Mouse (Mus musculus) liver, postnatal 0 days (tissue): ENCODE data around the gene Sdhb. TPM values are rescaled to one million over a fixed set of nuclear protein-coding genes. Genes with fewer than 3 reads are reported as not detected.

Experiments used
- ATAC-seq: fragments of 200-750 bp; cut with Nextera tagmentation; 2 replicates; pipeline ENCODE4 v1.8.0; 2017; ENCODE audit warnings: mild to moderate bottlenecking, moderate library complexity
- DNase-seq: peaks from one replicate; pipeline ENCODE4 v3.0.0-alpha.2; 2016
- H3K27ac ChIP-seq: fragments of 300-500 bp; sonication (generic); 2 replicates; pipeline ENCODE4 v1.5.1; 2014; ENCODE audit warnings: antibody characterized with exemption, moderate library complexity, mild to moderate bottlenecking, low read depth
- H3K27me3 ChIP-seq: fragments of 300-500 bp; sonication (generic); 2 replicates; pipeline ENCODE4 v1.6.1; 2014; ENCODE audit warnings: low read length, control low read depth, mixed read lengths; ENCODE audit not compliant: insufficient read depth
- H3K36me3 ChIP-seq: fragments of 300-500 bp; sonication (generic); replicated peaks from 2 replicates; pipeline ENCODE4 v1.6.1; 2014; ENCODE audit warnings: mild to moderate bottlenecking, control low read depth, low read length, moderate library complexity, mixed read lengths; ENCODE audit not compliant: insufficient read depth
- H3K4me1 ChIP-seq: fragments of 300-500 bp; sonication (generic); 2 replicates; pipeline ENCODE4 v1.6.1; 2014; ENCODE audit warnings: antibody characterized with exemption, mild to moderate bottlenecking, control low read depth; ENCODE audit not compliant: insufficient read depth
- H3K4me2 ChIP-seq: fragments of 300-500 bp; sonication (generic); 2 replicates; pipeline ENCODE4 v1.6.1; 2014; ENCODE audit warnings: low read depth, mild to moderate bottlenecking, low read length, moderate library complexity, mixed read lengths
- H3K4me3 ChIP-seq: fragments of 300-500 bp; sonication (generic); 2 replicates; pipeline ENCODE4 v1.5.1; 2014; ENCODE audit warnings: low read depth, low read length
- H3K9ac ChIP-seq: fragments of 300-500 bp; sonication (generic); replicated peaks from 2 replicates; pipeline ENCODE4 v1.6.1; 2014; ENCODE audit warnings: mild to moderate bottlenecking, moderate library complexity
- H3K9me3 ChIP-seq: fragments of 300-500 bp; sonication (generic); 2 replicates; pipeline ENCODE4 v1.6.1; 2016; ENCODE audit warnings: mild to moderate bottlenecking, control low read depth, low read length, mixed read lengths
- CTCF ChIP-seq: sonication (generic); IDR thresholded peaks from 2 replicates; pipeline ENCODE4 v1.5.1; 2016; ENCODE audit warnings: antibody characterized with exemption, low read depth
- EP300 ChIP-seq: IDR thresholded peaks from 2 replicates; pipeline ENCODE4 v1.6.1; 2016; ENCODE audit warnings: antibody characterized with exemption, low read depth, mild to moderate bottlenecking
- WGBS: fragments of 180-500 bp; shearing (Covaris S2); extraction: QIAGEN DNeasy Blood & Tissue Kit; methylation state at CpG from one replicate; pipeline ENCODE4 v1.1.7; 2014; ENCODE audit not compliant: insufficient replicate concordance; 5-methylcytosine and 5-hydroxymethylcytosine counted together
- polyA plus RNA-seq: library from polyadenylated mRNA; unstranded; fragments of >200 nt; fragmentation: Nextera tagmentation; extraction: Ambion mirVana; gene quantifications from 2 replicates; pipeline ENCODE4 v1.2.1, GENCODE M21; 2015

The Sdhb gene
- polyA plus RNA-seq, 1 experiment from 2014 or later = 312 TPM

DNA sequence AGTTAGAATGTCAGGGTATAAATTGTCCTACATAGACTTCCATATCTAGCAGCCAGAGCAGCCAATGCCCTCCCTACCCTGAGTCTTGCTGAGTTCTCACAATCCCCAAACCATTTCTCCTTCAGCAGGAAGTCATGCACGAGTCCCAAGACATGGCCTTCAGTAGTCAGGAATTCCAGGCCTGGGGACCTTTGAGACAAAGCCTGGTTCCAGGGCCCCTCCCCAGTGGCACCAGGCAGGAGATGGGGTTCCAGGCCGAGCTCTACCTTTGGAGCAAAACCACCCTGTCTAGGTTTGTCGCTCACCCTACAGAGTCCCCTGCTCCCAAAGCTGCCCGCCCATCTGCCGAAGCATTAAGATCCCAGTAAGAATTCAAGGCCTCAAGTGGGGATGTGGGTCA, 44.7 kb upstream of the Sdhb start:
- Histone ChIP-seq H3K27me3 (no peaks in the 10 kb centered on the region), H3K9me3 (no peaks in the 10 kb centered on the region), H3K9ac (no peak overlapping the region), H3K4me2 (no peak overlapping the region), H3K27ac (no peak overlapping the region), H3K36me3 (no peaks in the 10 kb centered on the region), H3K4me1 (peaks cover 4% of the 10 kb centered on the region; the same call in 1 of the 2 replicates), H3K4me3 (no peak overlapping the region)
- DNase-seq = no peak
- no peak for ATAC-seq
- TF ChIP-seq EP300 = no peak
- TF ChIP-seq CTCF = no peak
- 77% methylated on average over 5 of the region's 5 CpGs for WGBS

DNA sequence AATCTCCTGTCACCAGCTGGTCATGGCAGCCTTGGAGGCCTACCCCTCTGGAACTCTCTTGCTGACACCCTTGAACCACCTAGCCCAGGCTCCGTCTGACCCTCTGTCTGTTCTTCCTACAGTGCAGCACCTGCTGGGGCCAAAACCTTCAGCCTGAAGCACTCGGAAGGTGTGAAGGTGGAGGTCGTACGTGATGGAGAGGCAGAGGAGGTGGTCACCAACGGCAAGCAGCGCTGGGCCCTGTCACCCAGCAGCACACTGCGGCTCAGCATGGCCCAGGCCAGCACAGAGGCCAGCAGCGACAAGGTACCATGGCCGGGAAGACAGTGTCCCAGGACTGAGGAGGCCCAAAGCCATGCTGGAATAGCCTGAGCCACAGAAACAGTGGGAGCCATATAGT, 43.6 kb upstream of the Sdhb start:
- DNase-seq (no peak), ATAC-seq (no peak)
- no peak overlapping the region for H3K27ac ChIP-seq
- peaks cover 4% of the 10 kb centered on the region; the same call in 1 of the 2 replicates for H3K4me1 ChIP-seq
- no peaks in the 10 kb centered on the region for H3K27me3 ChIP-seq
- no peak overlapping the region for H3K4me2 ChIP-seq
- TF ChIP-seq CTCF = no peak
- TF ChIP-seq EP300 = no peak
- H3K9me3 ChIP-seq = no peaks in the 10 kb centered on the region
- 73% methylated on average over 9 of the region's 9 CpGs for WGBS
- no peaks in the 10 kb centered on the region for H3K36me3 ChIP-seq
- no peak overlapping the region for H3K4me3 ChIP-seq
- no peak overlapping the region for H3K9ac ChIP-seq

DNA sequence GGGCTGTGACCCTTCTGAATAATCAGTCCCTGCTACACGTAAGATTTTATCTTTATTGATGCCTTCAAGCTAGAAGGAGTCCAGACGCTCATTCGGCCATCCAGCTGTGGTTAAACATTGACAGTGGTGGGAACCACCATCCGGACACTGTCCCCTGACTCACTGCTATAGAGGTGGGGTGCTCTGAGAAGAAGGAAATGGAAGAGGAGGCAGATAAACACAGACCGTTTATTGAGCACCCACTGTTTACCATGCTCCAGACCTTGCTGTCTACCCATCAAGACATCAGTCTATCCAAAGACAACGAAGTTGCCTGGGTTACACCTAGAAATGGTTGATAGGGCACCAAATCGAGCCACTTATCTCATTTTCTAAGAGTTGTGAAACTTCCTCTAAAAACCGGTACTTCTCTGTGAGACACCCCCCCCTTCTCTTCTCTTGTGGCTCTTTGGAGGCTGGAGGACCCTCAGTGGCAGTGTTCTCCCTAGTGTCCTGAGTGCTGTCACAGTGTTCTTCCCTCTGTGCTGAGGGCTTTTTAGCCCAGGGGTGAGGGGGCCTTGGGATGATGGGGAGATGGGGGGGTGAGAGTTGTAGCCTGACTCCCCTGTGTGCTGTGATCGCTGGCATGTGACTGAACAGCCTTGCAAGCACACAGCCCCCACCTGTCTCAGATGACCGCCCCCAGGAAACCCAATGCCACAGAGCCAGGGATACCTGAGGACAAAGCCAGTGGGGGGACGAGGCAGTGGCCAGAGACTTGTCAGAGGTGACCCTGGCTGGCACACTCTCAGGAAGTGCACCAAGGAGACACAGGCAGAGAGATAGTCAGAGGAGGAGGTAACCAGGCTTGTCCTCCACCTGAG, 40.8 kb upstream of the Sdhb start:
- TF ChIP-seq EP300 (no peak), CTCF (no peak)
- Histone ChIP-seq H3K4me3 (no peak overlapping the region), H3K27me3 (no peaks in the 10 kb centered on the region), H3K9me3 (no peaks in the 10 kb centered on the region), H3K4me1 (peaks cover 4% of the 10 kb centered on the region; the same call in 1 of the 2 replicates), H3K4me2 (no peak overlapping the region), H3K36me3 (no peaks in the 10 kb centered on the region), H3K27ac (no peak overlapping the region), H3K9ac (no peak overlapping the region)
- WGBS = 17% methylated on average over 11 of the region's 11 CpGs
- DNase-seq = no peak
- no peak for ATAC-seq

DNA sequence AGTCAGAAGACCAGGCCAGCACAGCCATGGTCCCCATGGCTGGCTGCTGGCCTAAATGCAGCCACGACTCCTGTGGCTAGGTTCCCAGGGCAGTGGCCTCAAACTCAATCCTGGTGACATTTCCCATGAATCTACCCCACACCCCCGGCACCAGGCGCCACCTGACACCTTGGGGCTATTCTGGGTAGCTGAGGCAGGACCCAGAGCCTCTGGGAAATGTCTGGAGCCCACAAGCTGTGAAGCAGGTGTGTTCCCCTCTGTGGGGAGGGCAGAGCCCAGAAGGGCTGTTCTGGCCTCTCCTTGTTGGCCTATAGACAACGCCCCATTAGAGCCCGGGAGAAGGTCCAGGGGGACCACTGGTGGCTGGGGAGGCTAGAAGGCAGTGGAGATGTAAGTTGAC, 38.5 kb upstream of the Sdhb start:
- no peak for TF ChIP-seq EP300
- TF ChIP-seq CTCF = no peak

DNA sequence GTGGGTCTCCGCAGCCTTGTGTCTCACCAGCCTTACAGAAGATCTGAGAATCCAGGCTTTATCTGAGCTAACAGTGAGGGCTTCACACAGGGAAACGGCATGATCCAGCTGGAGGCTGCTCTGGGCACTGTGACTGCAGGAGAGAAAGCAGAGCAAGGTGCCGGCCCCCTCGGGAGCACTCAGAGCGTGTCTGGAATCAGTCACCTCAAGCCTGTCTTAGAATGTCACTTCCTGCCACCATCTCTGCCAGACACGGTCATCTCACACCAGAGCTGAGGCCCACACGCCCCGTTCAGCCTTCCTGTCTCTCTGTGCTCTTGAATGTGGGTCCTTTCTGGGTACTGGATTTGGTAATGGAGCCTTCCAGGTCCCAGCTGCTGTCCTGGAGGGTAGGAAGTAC, 35.4 kb upstream of the Sdhb start:
- Histone ChIP-seq H3K9ac (no peak overlapping the region), H3K27ac (no peak overlapping the region), H3K4me2 (no peak overlapping the region), H3K27me3 (no peaks in the 10 kb centered on the region), H3K4me3 (no peak overlapping the region), H3K36me3 (no peaks in the 10 kb centered on the region), H3K4me1 (no peaks in the 10 kb centered on the region; the same call in 1 of the 2 replicates), H3K9me3 (no peaks in the 10 kb centered on the region)
- TF ChIP-seq CTCF = no peak
- no peak for TF ChIP-seq EP300
- 31% methylated on average over 8 of the region's 8 CpGs for WGBS
- DNase-seq (no peak), ATAC-seq (no peak)

More for the DNA sequence above, 38.5 kb upstream of the Sdhb start:
- no peak overlapping the region for H3K27ac ChIP-seq
- H3K4me3 ChIP-seq = no peak overlapping the region
- 68% methylated on average over 5 of the region's 5 CpGs for WGBS
- H3K4me1 ChIP-seq = peaks cover 4% of the 10 kb centered on the region
- DNase-seq = no peak
- no peak overlapping the region for H3K4me2 ChIP-seq
- H3K9me3 ChIP-seq = no peaks in the 10 kb centered on the region
- H3K36me3 ChIP-seq = no peaks in the 10 kb centered on the region
- no peak overlapping the region for H3K9ac ChIP-seq
- ATAC-seq = no peak
- H3K27me3 ChIP-seq = no peaks in the 10 kb centered on the region

DNA sequence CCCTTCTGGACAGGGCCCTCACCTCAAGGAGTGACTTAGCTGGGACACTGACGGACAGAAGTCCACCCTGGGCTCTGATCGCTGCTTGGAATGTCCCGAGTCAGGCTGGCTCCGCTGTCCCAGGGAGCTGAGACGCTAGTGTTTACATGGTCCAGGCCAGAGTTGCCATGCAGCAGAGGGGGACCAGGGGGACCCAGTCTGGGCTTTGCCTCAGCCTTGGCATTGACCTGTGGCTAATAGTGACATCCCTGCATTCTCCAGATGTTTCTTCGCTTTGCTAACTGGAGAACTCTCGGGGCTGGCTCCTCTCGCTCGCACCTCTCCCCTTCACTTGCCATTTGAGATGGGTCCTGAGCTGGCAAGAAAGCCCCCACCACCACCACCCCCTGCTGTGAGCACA, 32.7 kb upstream of the Sdhb start:
- no peak overlapping the region for H3K4me3 ChIP-seq
- no peaks in the 10 kb centered on the region for H3K27me3 ChIP-seq
- no peak for DNase-seq
- ATAC-seq = no peak
- H3K36me3 ChIP-seq = no peaks in the 10 kb centered on the region
- no peak overlapping the region for H3K9ac ChIP-seq
- WGBS = 79% methylated on average over 9 of the region's 9 CpGs
- no peak overlapping the region for H3K27ac ChIP-seq
- no peak for TF ChIP-seq CTCF
- no peak for TF ChIP-seq EP300
- H3K9me3 ChIP-seq = no peaks in the 10 kb centered on the region
- H3K4me2 ChIP-seq = no peak overlapping the region
- no peaks in the 10 kb centered on the region; the same call in 1 of the 2 replicates for H3K4me1 ChIP-seq

DNA sequence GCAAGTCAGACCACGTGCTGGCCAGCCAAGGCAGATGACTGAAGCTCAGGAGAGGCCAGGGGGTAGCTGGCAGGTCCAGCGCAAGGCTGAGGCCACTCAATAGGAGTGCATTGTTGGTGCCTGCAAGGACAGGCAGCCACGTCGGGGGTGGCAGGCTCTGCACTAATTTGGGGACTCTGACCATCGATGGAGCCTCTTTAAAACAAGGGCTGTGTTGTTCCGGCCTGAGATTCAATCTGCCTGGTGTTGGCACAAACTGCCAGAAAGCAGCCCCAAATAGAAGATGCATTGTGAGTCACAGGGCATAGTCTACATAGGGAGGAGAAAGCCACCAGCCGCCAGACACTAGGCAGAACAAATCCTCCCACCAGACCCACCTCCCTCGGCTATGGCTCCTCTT, 31.3 kb upstream of the Sdhb start:
- no peaks in the 10 kb centered on the region; the same call in 1 of the 2 replicates for H3K4me1 ChIP-seq
- no peak overlapping the region for H3K4me3 ChIP-seq
- H3K36me3 ChIP-seq = no peaks in the 10 kb centered on the region
- H3K27me3 ChIP-seq = no peaks in the 10 kb centered on the region
- no peak overlapping the region for H3K27ac ChIP-seq
- no peak overlapping the region for H3K9ac ChIP-seq
- TF ChIP-seq CTCF (no peak), EP300 (no peak)
- no peaks in the 10 kb centered on the region for H3K9me3 ChIP-seq
- WGBS = 77% methylated on average over 8 of the region's 8 CpGs
- ATAC-seq (no peak), DNase-seq (no peak)
- no peak overlapping the region for H3K4me2 ChIP-seq
